Mouse (Mus musculus) retina, embryonic 14.5 days (tissue): Measurements from ENCODE around the gene Ift20.
"Not testable (repeated sequence)": the region's sequence is repeated elsewhere in the genome, so short reads cannot be mapped to it uniquely, and the experiment has no call there.

Source experiments
- DNase-seq: peaks from one replicate; pipeline ENCODE4 v3.0.0-alpha.2; 2015; ENCODE audit warnings: low spot score

Gene Ift20

DNA sequence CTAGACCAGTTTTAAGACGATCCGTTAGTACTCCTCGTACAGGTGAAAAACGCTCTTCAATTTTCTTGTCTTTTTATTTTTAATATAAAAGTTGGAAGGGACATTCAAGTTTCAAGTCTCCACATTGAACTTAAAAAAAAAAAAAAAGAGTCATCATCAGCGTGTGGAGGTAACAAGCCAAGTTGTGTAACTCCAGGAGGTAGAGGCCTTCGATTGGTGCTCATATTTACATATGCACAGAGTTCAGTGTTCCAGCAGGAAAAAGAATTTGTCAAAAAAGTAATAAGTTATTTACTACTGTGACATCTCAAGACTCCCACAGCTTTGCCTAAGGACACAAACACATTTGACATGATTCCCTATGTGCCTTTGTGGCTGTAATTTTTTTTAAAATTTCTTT lies 31.5 kb downstream of the Ift20 start:
- DNase-seq = no peak

DNA sequence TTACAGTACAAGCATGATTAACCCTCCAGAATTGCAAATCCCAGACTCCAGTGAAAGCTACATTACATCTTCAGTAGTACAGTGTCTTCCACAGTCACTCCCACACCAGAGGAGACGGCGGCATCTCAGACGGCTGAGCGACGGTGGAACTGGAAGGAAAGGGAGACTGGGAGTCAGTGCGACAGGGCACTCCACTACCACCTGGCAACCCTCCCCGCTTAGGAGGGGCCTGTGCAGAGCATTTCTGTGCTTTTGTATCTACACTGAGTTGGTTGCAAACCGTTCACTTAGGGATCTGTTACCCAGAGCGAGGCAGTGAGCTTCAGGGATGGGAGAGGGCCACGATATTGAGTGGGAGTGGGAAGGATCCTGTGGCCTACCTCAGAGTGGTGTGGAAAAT lies 32.7 kb downstream of the Ift20 start:
- no peak for DNase-seq

DNA sequence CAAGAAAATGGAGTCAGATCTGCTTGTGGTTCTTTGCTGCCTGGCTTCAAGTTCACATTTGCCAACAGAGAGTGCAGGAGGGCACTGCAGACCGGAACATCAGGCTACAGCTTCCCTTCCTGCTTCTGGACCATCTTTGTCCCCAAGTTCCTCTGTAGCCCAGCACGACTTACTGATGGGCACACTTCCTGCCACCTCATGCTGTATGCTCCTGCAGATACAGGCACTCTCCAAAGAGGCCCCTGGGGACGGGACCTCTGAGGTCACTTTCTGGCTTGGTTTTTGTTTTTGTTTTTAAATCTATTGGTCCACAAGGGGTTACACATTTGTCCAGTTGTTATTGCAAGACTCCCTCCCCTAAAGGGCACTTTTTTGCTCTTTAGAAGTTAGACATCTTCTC lies 33.6 kb downstream of the Ift20 start:
- DNase-seq = no peak

DNA sequence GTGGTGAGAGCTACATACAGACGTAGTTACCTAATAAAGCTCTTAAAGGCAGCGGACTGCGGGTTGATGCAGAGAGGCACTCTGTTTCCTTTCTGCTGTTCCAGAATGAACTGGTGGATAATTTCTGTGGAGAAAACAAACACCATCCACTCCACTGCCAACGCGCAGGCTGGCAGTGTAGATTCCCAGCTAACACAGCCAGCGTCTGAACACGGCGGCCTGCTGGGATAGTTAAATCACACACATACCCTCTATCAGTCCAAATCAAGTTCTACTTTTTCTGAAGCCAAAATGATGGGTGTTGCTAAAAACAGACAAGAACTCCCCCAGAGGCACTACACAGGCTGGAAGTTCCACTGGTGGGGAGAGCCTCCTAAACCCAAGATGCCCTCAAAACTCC lies 35.3 kb downstream of the Ift20 start:
- no peak for DNase-seq

DNA sequence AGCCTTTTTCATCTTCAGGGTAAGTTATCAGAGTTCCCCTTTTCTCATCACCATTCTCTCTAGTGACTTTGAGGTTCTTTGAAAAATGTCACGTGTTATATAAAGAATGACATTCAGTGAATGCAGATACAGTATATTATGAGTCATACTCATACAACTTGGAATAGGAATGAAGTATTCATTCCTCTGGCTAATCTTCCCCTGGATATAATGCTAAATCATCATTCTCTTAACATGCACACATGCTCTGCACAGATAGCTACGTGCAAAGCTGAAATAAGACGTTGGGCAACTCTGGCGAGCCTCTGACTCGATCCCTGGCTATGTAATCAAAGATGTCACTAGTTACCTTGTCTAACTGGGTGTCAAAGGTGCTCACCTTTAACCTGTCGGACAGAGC lies 35.7 kb downstream of the Ift20 start:
- no peak for DNase-seq

DNA sequence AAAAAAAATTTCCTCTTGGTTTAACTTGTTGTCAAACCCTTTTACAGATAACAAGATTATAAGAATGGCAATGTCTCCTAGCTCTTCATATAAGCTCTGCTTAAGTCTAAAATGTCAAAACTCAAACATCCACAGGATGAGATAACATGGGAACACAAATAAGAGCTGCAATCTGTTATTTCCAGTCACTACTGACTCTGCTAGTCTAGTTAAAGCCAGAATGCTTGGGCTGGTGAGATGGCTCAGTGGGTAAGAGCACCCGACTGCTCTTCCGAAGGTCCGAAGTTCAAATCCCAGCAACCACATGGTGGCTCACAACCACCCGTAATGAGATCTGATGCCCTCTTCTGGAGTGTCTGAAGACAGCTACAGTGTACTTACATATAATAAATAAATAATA lies 37.9 kb downstream of the Ift20 start:
- not testable (repeated sequence) for DNase-seq

DNA sequence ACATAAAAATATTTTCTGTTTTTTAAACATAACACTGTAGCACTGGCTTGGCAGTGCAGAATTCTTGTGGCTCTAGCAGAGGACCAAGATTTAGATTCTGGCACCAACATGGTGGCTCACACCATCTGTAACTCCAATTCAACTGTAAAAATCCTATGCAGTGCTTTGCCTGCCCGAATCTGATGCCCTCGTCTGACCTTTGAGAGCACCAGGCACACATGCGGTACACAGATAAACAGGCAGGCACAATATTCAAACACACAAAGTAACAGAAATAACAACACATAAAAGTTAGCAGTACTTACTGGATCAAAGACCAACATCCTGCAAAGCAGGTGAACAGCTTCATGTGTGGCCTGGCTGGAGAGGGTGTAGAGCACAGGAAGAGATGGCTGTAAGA lies 38.4 kb downstream of the Ift20 start:
- no peak for DNase-seq

DNA sequence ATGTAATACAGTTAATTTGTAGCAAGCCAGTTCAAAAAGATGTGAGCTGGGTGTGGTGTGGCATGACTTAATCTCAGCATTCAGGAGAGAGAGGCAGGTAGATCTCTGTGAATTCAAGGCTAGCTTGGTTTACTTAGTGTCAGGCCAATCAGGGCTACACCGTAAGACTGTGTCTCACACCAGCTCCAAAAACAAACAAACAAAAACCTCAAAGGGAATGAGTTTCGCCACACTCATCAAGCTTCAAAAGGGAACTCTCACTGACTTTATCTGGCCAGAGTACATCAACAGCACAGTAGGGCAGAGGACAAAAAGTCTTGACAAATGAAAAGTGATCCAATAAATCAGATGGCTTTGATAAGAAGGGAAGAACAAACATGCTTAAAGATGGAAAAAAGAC lies 38.8 kb downstream of the Ift20 start:
- no peak for DNase-seq

DNA sequence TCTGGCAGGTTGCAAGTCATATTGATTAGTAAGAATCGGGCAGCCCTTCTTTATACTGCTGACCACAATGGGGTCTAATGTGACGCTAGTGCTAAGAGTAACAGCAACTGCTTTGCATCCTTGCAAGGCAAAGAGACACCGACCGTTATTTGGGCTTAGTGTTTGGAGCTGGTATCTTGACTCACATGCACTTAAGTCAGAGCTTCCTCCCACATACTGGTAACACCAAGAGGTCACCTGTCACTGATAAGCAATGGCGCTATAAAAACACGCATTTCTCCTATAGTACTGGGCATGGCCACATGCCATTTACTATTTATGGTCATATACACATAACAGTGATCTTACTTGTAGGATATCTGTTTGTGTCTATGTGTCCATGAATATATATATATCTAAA lies 46.7 kb downstream of the Ift20 start:
- no peak for DNase-seq

DNA sequence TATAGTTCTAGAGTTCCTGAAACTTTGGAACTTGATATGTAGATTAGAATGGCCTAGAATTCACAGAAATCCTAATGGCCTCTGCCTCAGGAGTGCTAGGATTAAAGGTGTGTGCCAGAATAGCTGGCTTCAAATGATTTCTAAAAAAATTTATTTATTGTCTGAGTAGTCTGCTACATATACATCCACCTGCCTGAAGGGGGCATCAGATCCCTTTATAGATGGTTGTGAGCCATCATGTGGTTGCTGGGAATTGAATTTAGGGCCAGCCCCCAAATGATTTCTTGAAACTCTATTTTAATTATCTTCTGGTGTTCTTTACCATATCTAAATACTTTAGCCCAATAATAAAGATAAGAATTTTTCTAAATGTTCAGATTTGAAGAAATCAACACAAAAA lies 49.9 kb downstream of the Ift20 start:
- DNase-seq = no peak

DNA sequence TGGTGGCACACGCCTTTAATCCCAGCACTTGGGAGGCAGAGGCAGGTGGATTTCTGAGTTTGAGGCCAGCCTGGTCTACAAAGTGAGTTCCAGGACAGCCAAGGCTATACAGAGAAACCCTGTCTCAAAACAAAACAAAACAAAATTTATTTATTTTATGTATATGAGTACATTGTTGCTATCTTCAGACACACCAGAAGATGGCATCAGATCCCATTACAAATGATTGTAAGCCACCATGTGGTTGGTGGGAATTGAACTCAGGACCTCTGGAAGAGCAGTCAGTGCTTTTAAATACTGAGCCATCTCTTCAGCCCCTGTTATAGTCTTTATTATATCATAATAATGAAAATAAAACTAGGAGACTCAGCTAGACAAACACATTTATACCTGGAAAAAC lies 51.5 kb downstream of the Ift20 start:
- not testable (repeated sequence) for DNase-seq
